Mouse (Mus musculus): ENCODE measurements at regions not wholly inside any gene's neighbourhood (a gene's known extent, or its start where the extent isn't known, plus 50 kb on each side); places are given as distances from the start of the nearest gene placed in this dataset.
A peak's percentile ranks its signal among the peaks of the same experiment; 100 is the strongest.

DNA sequence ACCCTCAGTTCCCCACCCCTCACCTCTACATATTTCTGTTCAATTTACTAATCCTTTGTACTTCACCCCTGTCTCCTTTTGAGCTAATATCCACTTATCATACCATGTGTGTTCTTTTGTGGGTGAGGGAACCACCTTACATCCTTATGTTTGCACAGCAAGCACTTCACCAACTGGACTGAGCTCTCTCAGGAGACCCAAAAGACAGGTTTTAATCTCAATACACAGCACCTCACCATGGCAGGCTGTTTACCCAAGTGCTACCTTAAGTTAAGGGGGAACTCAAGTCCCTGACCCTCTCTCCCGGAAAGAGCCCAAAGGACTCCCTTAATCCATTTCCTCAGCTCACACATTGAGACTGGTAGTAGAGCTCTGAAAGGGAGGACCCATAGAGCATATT, 62.3 kb upstream of the Agr3 start:
- Histone ChIP-seq H3K4me1 (no peaks in the 10 kb centered on the region), H3K9me3 (no peaks in the 10 kb centered on the region), H3K9ac (no peak overlapping the region), H3K4me3 (no peak overlapping the region), H3K36me3 (no peaks in the 10 kb centered on the region), H3K4me2 (replicated peaks) (no peak overlapping the region), H3K27ac (no peak overlapping the region), H3K27me3 (replicated peaks) (no peaks in the 10 kb centered on the region)
- no peak for ATAC-seq (ENCODE audit: low FRiP score, low read depth)
- 98% methylated on average over 1 of the region's 1 CpGs for WGBS

DNA sequence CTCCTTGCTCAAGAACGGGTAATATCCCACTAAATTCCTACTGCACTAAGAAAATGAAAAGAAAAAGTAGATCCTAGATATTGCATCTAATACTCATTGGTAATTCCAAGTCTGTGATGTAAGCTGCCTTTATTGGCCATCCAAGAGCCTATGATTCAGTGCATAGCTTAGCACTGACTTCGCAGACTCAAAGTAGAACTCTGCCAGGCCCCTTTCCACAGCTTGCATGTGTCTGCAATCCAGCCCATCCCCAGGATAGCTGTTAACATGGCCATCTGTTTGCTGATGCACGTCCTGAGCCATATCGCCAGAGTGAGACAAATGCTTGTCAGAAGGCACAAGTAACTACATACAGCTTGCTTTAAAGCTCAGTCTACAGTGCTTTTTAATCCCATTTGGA, 72.3 kb upstream of the Agr3 start:
- Histone ChIP-seq H3K36me3 (no peaks in the 10 kb centered on the region), H3K9me3 (no peaks in the 10 kb centered on the region), H3K9ac (no peak overlapping the region), H3K4me1 (no peaks in the 10 kb centered on the region), H3K4me2 (replicated peaks) (no peak overlapping the region), H3K27ac (no peak overlapping the region), H3K4me3 (no peak overlapping the region), H3K27me3 (replicated peaks) (no peaks in the 10 kb centered on the region)
- no peak for ATAC-seq (ENCODE audit: low FRiP score, low read depth)
- 85% methylated on average over 4 of the region's 4 CpGs for WGBS

- 88% methylated on average over 5 of the region's 5 CpGs for WGBS
- ATAC-seq (ENCODE audit: low FRiP score, low read depth): no peak
Observed at GRCm38 (mm10) chr12:35846905-35847610, 78.4 kb upstream of the Agr3 start.

GRCm38 (mm10) chr12:35836946-35837345, 88.5 kb upstream of the Agr3 start:
- ATAC-seq (ENCODE audit: low FRiP score, low read depth): no peak
- Histone ChIP-seq H3K27me3 (replicated peaks) (no peaks in the 10 kb centered on the region), H3K27ac (no peak overlapping the region), H3K4me3 (no peak overlapping the region), H3K4me2 (replicated peaks) (no peak overlapping the region), H3K9me3 (no peaks in the 10 kb centered on the region), H3K4me1 (no peaks in the 10 kb centered on the region), H3K36me3 (no peaks in the 10 kb centered on the region), H3K9ac (no peak overlapping the region)

More at GRCm38 (mm10) chr12:35846905-35847610, 78.4 kb upstream of the Agr3 start:
- H3K4me3 ChIP-seq: no peak overlapping the region
- no peaks in the 10 kb centered on the region for H3K36me3 ChIP-seq
- H3K9me3 ChIP-seq: no peaks in the 10 kb centered on the region
- no peak overlapping the region for H3K9ac ChIP-seq
- no peak overlapping the region for H3K27ac ChIP-seq
- no peaks in the 10 kb centered on the region for H3K4me1 ChIP-seq
- H3K4me2 ChIP-seq (replicated peaks): no peak overlapping the region
- no peaks in the 10 kb centered on the region for H3K27me3 ChIP-seq (replicated peaks)

GRCm38 (mm10) chr12:35833285-35833684, 92.1 kb upstream of the Agr3 start:
- 79% methylated on average over 3 of the region's 3 CpGs for WGBS
- Histone ChIP-seq H3K4me3 (no peak overlapping the region), H3K9ac (no peak overlapping the region), H3K27ac (no peak overlapping the region), H3K4me1 (no peaks in the 10 kb centered on the region), H3K4me2 (replicated peaks) (no peak overlapping the region), H3K9me3 (no peaks in the 10 kb centered on the region), H3K27me3 (replicated peaks) (no peaks in the 10 kb centered on the region), H3K36me3 (no peaks in the 10 kb centered on the region)
- ATAC-seq (ENCODE audit: low FRiP score, low read depth): no peak

GRCm38 (mm10) chr12:35831922-35832512, 93.4 kb upstream of the Agr3 start:
- Histone ChIP-seq H3K9me3 (no peaks in the 10 kb centered on the region), H3K4me1 (no peaks in the 10 kb centered on the region), H3K27ac (no peak overlapping the region), H3K9ac (no peak overlapping the region), H3K4me2 (replicated peaks) (no peak overlapping the region), H3K27me3 (replicated peaks) (no peaks in the 10 kb centered on the region), H3K36me3 (no peaks in the 10 kb centered on the region), H3K4me3 (no peak overlapping the region)
- 80% methylated on average over 2 of the region's 2 CpGs for WGBS
- ATAC-seq (ENCODE audit: low FRiP score, low read depth): peak; percentile 30; the same call in 1 of the 2 replicates

DNA sequence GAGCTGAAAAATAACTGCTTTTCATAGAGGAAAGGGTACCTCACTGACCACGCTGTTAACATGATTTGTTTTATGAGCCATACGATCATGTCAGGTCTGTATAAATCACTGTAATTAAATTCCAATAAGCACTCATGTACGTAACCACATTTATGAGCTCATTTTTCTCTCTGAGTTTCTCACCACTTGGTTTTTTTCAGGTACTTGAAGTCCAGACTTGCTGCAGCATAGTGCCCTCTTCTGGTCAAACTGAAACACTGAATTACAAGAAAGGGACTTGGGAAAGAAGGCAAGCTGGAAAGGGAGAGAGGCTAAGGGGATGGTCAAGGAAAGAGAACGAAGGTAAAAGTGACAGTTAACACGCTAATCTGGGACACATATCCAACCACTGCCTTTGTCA, 94.2 kb upstream of the Agr3 start:
- no peak overlapping the region for H3K4me2 ChIP-seq (replicated peaks)
- 20% methylated on average over 5 of the region's 5 CpGs for WGBS
- H3K27me3 ChIP-seq (replicated peaks): no peaks in the 10 kb centered on the region
- H3K4me3 ChIP-seq: no peak overlapping the region
- no peak overlapping the region for H3K27ac ChIP-seq
- H3K4me1 ChIP-seq: no peaks in the 10 kb centered on the region
- no peaks in the 10 kb centered on the region for H3K9me3 ChIP-seq
- peak; percentile 85 for ATAC-seq (ENCODE audit: low FRiP score, low read depth)
- no peak overlapping the region for H3K9ac ChIP-seq
- no peaks in the 10 kb centered on the region for H3K36me3 ChIP-seq

GRCm38 (mm10) chr12:35827797-35828196, 97.6 kb upstream of the Agr3 start:
- H3K9me3 ChIP-seq: no peaks in the 10 kb centered on the region
- no peak for ATAC-seq (ENCODE audit: low FRiP score, low read depth)
- WGBS: 74% methylated on average over 2 of the region's 2 CpGs

DNA sequence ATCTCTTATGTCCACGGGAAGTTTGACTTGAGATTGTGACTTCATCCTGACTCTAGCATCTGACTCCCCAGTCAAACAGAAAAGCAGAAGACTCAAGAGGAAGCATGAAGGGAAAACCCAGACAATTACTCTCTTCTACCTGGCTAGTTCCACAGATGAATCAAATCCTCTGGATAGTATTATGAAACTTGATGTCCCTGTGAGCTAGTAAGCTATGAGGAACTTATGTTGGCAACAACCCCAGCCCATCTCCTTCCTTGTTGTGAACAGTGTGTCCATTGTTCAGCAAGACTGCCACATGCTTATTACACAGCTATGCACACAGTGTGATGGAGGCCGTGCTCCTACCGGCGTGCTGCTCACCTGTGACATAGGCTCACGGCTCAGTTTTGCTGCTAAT, 98.4 kb upstream of the Agr3 start:
- Histone ChIP-seq H3K27me3 (replicated peaks) (no peaks in the 10 kb centered on the region), H3K9ac (no peak overlapping the region), H3K9me3 (no peaks in the 10 kb centered on the region), H3K36me3 (no peaks in the 10 kb centered on the region), H3K4me3 (no peak overlapping the region), H3K27ac (no peak overlapping the region), H3K4me1 (no peaks in the 10 kb centered on the region), H3K4me2 (replicated peaks) (no peak overlapping the region)
- no peak for ATAC-seq (ENCODE audit: low FRiP score, low read depth)
- 92% methylated on average over 5 of the region's 5 CpGs for WGBS

More at GRCm38 (mm10) chr12:35827797-35828196, 97.6 kb upstream of the Agr3 start:
- Histone ChIP-seq H3K9ac (no peak overlapping the region), H3K4me2 (replicated peaks) (no peak overlapping the region), H3K4me3 (no peak overlapping the region), H3K4me1 (no peaks in the 10 kb centered on the region), H3K36me3 (no peaks in the 10 kb centered on the region), H3K27me3 (replicated peaks) (no peaks in the 10 kb centered on the region), H3K27ac (no peak overlapping the region)

DNA sequence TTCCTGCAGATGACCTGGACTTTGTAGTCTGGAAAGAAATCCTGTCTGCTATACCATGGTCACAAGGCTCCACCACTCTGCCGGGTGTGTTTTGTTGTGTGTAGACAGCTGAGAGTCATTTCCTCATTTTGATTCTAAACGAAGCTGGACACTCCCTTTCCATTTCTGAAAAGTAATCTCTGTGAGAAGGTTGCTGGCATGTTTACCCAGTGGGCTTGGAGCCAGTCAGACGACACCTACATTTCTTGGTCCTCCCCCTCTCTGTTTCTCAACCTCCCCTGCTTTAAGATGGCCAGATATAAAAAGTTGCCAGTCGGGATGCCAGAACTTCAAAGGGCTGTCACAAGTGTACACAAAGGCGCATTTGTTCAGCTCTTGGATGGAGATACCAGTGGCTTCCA, 100.8 kb upstream of the Agr3 start:
- ATAC-seq (ENCODE audit: low FRiP score, low read depth): no peak
- H3K4me3 ChIP-seq: no peak overlapping the region

GRCm38 (mm10) chr12:35799261-35799660, 126.2 kb upstream of the Agr3 start:
- ATAC-seq (ENCODE audit: low FRiP score, low read depth): no peak
- 82% methylated on average over 2 of the region's 2 CpGs for WGBS

More for the DNA sequence above, 100.8 kb upstream of the Agr3 start:
- Histone ChIP-seq H3K4me2 (replicated peaks) (no peak overlapping the region), H3K27ac (no peak overlapping the region), H3K9me3 (no peaks in the 10 kb centered on the region), H3K4me1 (no peaks in the 10 kb centered on the region), H3K36me3 (no peaks in the 10 kb centered on the region), H3K9ac (no peak overlapping the region), H3K27me3 (replicated peaks) (no peaks in the 10 kb centered on the region)
- 44% methylated on average over 5 of the region's 5 CpGs for WGBS

GRCm38 (mm10) chr12:35775396-35775795, 150.0 kb upstream of the Agr3 start:
- no peak for ATAC-seq (ENCODE audit: low FRiP score, low read depth)
- Histone ChIP-seq H3K4me1 (no peaks in the 10 kb centered on the region), H3K4me2 (replicated peaks) (no peak overlapping the region), H3K36me3 (no peaks in the 10 kb centered on the region), H3K9me3 (no peaks in the 10 kb centered on the region), H3K27me3 (replicated peaks) (no peaks in the 10 kb centered on the region), H3K4me3 (no peak overlapping the region), H3K27ac (no peak overlapping the region), H3K9ac (no peak overlapping the region)
- 74% methylated on average over 2 of the region's 2 CpGs for WGBS

More at GRCm38 (mm10) chr12:35799261-35799660, 126.2 kb upstream of the Agr3 start:
- H3K4me2 ChIP-seq (replicated peaks): no peak overlapping the region
- no peak overlapping the region for H3K27ac ChIP-seq
- H3K4me3 ChIP-seq: no peak overlapping the region
- no peaks in the 10 kb centered on the region for H3K9me3 ChIP-seq
- no peaks in the 10 kb centered on the region for H3K27me3 ChIP-seq (replicated peaks)
- no peaks in the 10 kb centered on the region for H3K36me3 ChIP-seq
- H3K9ac ChIP-seq: no peak overlapping the region
- H3K4me1 ChIP-seq: no peaks in the 10 kb centered on the region

Data from neural tube, embryonic 12.5 days (tissue).